Mouse (Mus musculus) thymus, adult 2 months (tissue): ENCODE measurements around the gene Pgm2.

Experiments used
- CTCF ChIP-seq: fragments of 200-500 bp; IDR thresholded peaks from 2 replicates; pipeline ENCODE4 v1.5.1; 2012; ENCODE audit warnings: mild to moderate bottlenecking, control low read depth, low read length, moderate library complexity, borderline replicate concordance; ENCODE audit not compliant: control insufficient read depth, poor library complexity, insufficient read depth; ENCODE audit errors: extremely low read depth
- POLR2A ChIP-seq: fragments of 200-500 bp; IDR thresholded peaks from 2 replicates; pipeline ENCODE4 v1.6.1; 2012; ENCODE audit warnings: mild to moderate bottlenecking, low read length, control low read depth, moderate library complexity; ENCODE audit not compliant: control insufficient read depth, poor library complexity, insufficient read depth; ENCODE audit errors: extremely low read depth

DNA sequence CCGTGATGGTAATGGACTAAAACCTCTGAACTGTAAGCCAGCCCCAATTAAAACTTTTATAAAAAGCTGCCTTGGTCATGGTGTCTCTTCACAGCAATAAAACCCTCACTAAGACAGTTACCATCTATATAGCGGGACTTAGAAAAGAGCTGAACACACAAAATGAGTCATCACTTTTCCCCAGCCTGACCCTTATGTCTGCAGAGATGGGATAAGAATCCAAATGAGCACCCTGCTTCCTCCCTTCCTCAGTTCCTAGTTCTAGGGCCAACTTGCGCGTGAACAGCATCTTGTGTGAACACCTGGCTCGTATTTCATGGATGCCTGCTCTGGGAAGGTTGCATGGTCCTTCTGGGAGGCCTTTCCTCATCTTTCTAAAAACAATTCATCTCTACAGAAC, 39.7 kb upstream of the Pgm2 start:
- TF ChIP-seq POLR2A, result no peak
- no peak for TF ChIP-seq CTCF
